Mouse (Mus musculus) megakaryocyte, adult 5-6 weeks (primary cell): ENCODE measurements around the gene Cdc42bpg. TPM values are rescaled to one million over a fixed set of nuclear protein-coding genes. Genes with fewer than 3 reads are reported as not detected.
A peak's percentile ranks its signal among the peaks of the same experiment; 100 is the strongest.
"Not testable (repeated sequence)": the region's sequence is repeated elsewhere in the genome, so short reads cannot be mapped to it uniquely, and the experiment has no call there.

ENCODE experiments used
- ATAC-seq: 2 replicates; pipeline ENCODE4 v1.8.0; 2016; ENCODE audit warnings: mild to moderate bottlenecking, inconsistent platforms; ENCODE audit not compliant: poor library complexity, severe bottlenecking
- total RNA-seq, 2 experiments: library from RNA; stranded (forward) in 1 of 2; stranded (reverse) in 1 of 2; fragments of 153-499, 151-499 nt in 1 of 2; fragments of 221-1000, 200-1000 nt in 1 of 2; gene quantifications; 2 replicates each; pipeline versions ENCODE4 v1.2.3 to v1.2.4; 2015 to 2017

Cdc42bpg gene
- total RNA-seq, 2 experiments from 2014 or later = 0.56 to 0.88 TPM

DNA sequence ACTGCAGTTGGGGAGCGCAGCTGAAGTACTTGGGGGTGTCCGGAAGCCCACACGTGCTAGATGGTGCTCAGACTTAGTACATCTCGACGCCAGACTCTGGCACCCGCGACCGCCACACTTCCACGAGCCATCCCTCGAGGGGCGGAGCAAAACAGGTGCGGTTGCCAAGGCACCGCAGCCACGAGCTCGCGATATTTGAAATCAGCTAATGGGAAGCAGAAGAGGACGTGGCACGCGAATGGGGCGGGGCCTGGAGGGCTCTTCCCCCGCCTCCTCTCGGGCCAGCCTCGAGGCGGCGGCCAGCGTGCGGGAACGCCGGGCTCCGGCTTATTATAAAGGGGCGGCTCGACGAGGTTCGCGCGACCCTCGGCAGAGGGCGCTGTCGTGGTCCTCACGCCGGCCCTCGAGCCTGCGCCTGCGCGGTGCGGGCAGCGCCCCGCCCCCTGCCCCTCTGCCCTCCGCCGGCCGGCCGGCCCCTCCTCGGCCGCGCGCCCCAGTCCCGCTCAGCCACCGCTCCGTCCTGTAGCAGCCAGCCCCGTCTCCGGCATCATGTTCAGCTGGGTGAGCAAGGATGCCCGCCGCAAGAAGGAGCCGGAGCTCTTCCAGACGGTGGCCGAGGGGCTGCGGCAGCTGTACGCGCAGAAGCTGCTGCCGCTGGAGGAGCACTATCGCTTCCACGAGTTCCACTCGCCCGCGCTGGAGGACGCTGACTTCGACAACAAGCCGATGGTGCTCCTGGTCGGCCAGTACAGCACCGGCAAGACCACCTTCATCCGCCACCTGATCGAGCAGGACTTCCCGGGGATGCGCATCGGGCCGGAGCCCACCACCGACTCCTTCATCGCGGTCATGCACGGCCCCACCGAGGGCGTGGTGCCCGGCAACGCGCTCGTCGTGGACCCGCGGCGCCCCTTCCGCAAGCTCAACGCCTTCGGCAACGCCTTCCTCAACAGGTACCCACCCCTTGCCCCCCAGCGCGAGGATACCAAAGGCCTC is 29.5 kb upstream of the Cdc42bpg start, which contains the start of gene Ehd1:
Gene Ehd1, plus strand, starts transcription at position 300 of the 996 bp plus-strand sequence.
- peak; percentile 86 for ATAC-seq

- peak; percentile 54 for ATAC-seq
Observed at GRCm38 (mm10) chr19:6277661-6278438, 28.4 kb upstream of the Cdc42bpg start.

DNA sequence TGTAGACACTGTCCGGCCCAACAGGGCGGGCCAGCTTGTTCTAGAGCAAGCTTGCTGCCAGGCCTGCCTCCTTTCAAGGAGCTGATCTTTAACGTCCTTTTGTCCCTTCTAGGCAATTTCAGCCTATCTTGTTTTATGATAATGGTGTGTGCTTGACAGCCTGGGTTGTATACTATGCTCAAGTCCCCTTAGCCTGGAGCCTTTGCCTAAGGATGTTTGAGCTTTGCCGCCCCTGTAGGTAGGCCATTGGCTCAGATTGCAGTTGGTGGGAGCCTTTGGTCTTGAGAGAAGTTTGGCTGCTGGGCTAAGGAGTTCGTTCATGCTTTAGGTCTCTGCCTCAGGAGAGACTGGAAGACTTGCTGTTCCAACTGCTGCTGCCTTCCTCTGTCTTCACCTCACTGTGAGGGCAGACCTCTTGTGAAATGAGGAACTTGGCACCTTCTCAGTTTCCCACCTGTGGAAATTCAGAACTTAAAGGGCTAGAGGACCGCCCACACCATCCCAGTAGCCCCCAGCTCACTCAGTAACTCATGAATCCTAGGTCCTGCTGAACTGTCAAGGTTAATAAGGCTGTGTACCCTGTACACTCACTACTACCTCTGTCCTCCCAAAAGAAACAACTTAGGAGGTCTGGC is 27.7 kb upstream of the Cdc42bpg start:
- 0 out of 2 replicates have a peak, but pooled peaks have one; percentile 12 for ATAC-seq

- ATAC-seq = no peak
Observed at GRCm38 (mm10) chr19:6279481-6280144, 26.6 kb upstream of the Cdc42bpg start.

- no peak for ATAC-seq
Observed at GRCm38 (mm10) chr19:6280554-6280953, 25.7 kb upstream of the Cdc42bpg start.

GRCm38 (mm10) chr19:6281122-6282020 is 24.9 kb upstream of the Cdc42bpg start:
- no peak for ATAC-seq

- ATAC-seq = no peak
Observed at GRCm38 (mm10) chr19:6283001-6283400, 23.3 kb upstream of the Cdc42bpg start.

GRCm38 (mm10) chr19:6284502-6284901 is 21.8 kb upstream of the Cdc42bpg start:
- no peak for ATAC-seq

DNA sequence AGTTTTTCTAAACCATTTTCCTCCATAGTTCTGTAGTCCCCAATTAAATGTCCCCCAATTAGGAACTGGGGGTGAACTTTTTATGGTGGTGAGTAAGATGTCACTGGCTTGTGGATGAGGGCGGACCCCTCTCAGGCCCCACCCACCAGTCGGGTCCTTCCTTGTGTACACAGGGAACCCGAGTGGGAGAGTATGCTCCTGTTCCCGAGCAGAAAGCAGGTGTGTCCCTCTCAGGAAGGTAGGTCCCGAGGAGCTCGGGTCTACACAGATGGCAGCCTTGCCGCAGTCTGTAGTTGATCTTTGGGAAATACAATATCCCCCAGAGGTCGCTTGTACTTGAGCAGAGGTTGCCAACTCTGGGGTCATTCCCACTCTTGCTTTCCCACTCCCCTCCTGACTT is 21.0 kb upstream of the Cdc42bpg start:
- ATAC-seq = no peak

DNA sequence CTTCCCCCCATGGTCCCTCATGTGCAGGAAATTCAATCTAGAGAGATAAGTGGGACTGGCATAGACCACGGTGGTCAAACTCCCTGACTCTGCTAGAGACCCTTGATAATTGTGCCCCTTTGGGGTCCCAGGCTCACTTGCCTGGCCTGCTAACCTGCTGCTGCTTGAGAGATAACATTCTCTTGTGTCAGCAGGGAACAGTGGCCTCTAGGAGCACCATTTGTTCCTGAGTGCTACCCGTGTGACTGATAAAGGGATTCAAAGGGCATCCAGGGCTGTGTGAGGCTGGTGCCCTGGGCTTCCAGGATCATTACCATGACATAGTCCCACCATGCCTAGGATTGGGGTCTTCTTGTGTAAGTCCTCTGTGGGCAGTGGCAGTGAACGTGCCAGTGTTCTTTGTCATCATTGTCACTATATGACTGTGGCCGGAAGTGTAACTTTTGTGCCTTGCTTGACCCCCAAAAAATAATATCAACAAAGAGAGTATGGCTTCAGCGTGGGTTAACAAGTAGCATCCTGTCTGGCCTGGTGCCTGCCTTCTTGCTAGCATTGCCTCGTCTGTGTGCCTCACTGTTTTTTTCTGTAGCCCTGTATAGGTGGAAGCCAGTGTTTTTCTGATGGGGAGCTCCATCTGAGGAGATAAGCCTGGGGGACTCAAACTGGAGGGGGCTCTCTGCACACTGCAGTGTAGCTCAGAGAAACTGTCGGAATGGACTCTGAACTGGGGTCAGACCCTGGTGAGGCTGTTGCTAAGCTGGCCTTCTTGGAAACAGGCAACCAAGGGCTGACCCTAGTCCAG is 20.4 kb upstream of the Cdc42bpg start:
- no peak for ATAC-seq

DNA sequence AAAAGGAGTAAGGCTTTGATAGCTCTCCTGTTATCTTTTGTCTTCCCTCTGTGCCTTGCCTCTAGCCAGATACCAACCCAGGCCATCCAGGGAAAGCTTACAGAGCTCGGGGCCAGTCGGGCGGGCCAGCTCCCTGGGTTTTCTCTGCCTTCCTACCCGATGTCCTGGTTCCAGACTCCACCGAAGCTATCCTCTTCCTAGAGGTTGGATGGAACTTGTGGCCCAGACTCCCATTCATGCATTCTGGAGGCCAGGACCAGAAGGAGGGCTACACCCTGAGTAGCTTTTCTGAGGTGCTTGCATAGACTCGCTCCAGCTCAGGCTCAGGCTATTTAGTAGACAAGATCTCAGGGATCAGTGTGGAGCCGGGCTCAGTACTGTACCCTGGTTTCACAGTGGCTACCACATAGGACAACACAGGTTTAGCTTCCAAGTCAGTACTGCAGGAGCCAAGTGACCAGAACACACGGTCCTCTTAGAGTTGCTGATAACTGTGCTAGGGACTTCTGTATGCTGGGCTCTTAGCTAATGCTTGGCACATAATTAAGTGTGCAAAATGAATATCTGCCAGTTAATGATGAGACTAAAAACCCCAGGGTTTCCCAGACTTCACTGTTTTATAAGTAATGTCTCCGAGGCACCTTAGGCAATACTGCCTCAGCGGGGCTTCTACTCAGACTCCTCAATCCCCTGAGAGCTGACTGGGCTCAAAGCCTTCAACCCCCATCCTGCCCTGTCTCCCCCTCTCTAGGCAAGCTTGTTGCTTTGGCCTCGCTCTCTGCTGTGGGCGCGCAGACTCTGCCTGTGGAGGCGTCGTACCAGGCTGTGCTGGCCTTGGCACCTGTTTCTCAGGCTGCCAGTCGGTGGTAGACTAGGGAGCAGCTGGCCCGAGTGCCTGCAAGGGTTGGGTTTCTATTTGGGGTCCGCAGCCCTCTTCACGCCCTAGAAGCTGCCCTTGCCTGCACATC is 19.5 kb upstream of the Cdc42bpg start:
- no peak for ATAC-seq

DNA sequence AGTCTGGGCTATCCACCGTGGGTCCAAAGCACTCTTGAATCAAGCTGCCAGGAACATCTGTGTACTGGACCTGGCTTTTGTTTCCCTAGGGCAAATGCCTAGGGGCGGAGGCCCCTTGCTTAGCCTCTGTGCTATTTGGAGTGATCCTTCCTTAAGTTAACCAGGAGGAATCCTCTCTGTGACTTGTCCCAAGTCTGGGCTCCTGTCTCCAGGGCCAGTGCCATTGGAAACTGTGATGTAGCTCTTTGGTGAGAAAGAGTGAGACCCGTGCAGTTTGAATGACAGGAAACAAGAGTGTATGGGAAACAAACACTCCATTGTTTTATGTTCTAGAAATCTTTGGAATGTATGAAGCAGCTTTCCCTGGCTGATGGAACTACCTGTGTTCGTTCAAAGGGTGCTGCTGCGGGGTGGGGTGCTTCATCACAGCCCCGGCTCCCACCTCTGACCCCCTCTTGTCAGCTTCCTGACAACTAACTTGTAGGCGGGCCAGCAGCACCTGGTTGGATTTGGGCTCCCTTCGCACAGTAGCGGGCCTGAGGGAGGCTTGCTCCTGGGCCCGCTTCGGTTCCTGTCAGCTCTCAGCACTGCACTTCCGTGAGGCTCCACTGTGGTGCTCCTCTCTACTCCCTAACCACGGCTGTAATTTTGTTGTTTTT is 17.9 kb upstream of the Cdc42bpg start:
- ATAC-seq = no peak

DNA sequence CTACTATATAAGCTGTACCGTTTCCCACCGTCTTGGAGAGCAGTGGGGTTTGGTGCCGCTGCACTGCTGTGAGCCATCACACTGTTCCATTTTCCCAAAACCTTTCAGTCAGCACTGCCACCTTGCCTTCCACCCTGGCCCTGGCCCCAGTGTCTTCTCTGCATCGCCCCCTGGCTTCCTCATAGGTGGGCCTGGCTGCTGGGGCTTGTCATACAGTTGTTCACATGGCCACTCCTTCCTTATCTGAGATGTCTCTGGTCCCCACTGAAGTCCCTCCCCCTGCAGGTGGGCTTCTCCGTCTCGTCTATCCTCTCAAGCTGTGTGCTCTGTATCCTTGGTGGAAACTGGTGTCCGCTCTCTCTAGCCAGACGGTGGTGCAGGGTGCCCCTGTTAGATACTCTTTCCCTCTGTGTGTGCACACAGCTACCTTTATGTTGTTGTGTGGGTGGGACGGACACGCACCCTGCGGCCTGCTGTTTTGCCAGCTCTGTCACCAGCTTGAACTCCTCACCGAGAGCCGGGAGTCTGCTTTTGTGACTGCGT is 16.5 kb upstream of the Cdc42bpg start:
- ATAC-seq = no peak

DNA sequence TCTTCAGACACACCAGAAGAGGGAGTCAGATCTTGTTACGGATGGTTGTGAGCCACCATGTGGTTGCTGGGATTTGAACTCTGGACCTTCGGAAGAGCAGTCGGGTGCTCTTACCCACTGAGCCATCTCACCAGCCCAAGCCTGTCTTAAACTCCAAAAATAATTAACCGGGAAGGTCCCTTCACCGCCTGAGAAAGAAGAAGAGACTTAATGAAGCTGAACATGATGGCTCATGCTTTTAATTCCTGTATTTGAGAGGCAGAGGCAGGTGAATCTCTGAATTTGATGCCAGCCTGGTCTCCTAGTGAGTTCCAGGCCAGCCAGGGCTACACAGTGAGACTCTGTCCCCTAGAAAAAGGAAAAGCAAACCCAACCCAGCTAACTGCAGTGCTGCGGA is 15.5 kb upstream of the Cdc42bpg start:
- not testable (repeated sequence) for ATAC-seq

GRCm38 (mm10) chr19:6291117-6291781 is 15.0 kb upstream of the Cdc42bpg start:
- no peak for ATAC-seq

DNA sequence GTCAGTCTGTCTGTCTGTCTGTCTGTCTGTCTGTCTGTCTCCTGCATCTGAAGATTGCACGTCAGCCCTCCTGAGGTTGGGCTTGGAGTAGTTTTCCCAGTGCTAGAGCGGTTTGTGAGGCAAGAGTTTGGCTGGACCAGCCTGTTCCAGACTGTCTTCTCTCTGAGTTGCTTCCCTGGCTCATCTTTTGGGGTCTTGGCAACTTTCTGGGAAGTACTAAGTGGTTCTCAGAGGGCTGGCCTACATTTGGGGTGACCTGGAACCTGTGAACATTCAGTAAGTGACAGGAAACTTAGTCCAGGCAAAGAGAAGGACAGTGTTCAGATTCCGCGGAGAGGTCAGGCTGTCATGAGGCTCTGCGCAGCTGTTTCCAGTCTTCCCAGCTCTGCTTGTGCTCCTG is 14.0 kb upstream of the Cdc42bpg start:
- ATAC-seq = no peak
